Mouse (Mus musculus) adrenal gland, adult 8-10 months (tissue): Measurements from ENCODE around the gene Mknk1. TPM values are rescaled to one million over a fixed set of nuclear protein-coding genes. Genes with fewer than 3 reads are reported as not detected.

ENCODE experiments used
- DNase-seq: peaks from one replicate; pipeline ENCODE4 v3.0.0; 2022
- total RNA-seq, 4 experiments: library from RNA; stranded (reverse); gene quantifications; 2 replicates each; pipeline ENCODE4 v1.2.4; 2022

Gene Mknk1
- 10 to 100 TPM; 46.8 to 72.1 (median 57.8) TPM for total RNA-seq

DNA sequence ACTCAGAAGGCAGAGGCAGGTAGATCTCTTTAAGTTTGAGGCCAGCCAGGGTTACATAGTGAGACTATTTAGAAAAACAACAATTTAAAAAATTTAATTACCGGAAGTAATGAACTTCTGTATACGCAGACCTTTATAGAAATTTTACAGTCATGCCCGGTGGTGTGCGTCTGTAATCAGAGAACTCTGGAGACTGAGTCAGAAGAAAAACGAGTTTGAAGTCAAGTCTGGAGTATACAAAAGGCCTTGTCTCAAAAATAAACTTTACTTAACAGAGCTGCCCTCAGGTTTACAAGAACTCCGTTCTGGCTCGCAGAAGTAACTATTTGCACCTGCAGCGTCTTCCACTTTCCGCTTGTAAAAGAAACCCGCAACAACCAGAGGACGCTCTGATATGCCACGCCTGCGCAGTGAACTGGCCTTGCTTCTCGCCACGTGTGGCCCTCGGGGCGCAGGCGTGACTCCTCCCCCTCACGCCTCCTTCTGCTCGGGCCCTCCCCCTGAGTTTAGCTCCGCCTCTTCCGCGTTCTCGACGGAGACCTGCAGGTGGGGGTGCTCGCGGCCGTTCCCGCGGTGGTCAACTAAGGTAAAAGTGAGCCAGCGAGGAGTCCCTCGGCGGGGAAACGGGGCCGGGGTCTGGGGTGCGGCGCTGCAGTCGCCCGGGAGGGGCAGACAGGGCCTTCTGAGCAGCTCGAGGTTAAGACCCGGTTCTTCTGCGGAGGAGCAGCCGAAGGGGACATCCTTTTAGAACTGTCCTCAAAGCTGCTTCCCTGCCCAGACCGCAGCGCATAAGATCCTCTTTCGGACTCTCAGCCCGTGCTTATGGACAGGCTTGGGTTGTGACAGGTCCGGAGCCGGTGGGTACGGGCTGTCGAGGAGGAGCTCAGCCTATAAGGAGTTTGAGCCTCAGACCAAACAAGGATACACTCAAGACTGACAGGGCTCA, at the start of gene Mknk1:
Mknk1 (plus strand) TSS at position 503 of the 946 bp plus-strand sequence.
- DNase-seq = peak; percentile 91

DNA sequence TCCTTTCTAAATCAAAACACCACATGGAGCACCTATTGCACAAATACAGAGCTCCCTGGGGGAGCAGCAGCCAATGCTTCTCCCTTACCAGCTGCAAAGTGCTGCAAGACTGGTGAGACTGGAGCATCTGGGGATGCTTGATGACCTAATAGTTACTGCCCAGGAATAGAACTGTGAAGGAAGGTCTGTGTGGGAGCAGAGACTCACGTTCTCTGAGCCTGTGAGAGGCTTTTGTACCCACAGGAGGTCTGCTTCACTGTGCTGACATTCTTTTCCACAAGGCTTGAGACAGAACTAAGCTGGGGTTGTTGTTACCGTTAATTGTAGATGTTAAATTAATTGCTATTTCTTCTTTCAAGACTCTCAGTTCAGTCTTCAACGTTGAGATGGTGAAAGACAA, 48.1 kb upstream of the Mknk1 start:
- no peak for DNase-seq

DNA sequence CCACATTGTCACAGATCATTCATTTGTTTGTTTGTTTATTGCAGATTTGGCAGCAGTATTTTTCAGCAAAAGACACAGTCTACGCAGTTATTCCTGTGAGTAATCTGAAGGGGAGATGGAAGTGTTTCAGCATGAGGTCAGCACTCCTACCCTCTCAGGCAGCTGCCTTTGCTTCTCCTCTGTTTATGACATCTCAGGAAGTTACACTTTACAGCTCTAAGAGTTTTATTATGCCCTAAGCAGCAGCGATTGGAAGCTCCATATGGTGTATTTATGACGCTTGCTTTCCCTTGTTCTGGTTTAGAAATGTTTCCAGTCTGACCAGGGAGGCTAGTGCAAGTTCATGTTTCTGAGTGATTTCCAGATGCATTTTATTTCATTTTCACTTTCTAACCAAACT, 43.6 kb upstream of the Mknk1 start:
- DNase-seq = no peak

DNA sequence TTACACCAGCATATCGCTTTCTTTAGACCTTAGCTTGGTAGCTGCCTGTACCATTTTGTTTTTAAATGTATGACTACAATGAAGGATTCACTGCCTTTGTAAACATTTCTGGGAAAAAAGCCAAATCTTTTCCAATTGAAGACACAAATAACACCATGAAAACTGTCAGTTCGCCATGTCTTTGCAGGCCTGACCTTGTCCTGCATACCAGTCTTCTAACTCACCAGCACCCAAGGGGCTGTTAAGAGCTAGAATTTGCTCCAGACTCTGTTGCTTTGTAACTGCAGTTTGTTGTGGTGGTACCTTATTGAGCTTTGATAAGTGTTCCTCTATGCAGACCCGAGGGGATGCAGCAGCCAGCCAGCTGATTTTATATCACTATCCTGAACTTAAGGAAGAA, 39.0 kb upstream of the Mknk1 start:
- peak; percentile 64 for DNase-seq

DNA sequence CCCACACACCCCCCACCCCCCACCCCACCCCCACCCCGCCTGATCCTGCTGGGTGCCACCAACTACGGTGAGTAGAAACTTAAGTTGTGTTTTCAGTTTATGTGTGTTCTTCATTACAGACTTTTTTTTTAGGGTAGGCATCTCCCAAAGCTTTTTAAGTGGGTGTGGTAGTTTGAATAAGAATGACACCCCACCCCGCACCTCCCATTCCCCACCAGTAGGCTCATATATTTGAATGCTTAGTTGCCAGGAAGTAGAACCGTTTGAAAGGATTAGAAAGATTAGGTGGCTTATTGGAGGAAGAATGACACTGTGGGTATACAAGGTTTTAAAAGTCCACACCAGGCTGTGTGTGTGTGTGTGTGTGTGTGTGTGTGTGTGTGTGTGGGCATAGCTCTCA, 26.7 kb upstream of the Mknk1 start:
- DNase-seq = no peak

DNA sequence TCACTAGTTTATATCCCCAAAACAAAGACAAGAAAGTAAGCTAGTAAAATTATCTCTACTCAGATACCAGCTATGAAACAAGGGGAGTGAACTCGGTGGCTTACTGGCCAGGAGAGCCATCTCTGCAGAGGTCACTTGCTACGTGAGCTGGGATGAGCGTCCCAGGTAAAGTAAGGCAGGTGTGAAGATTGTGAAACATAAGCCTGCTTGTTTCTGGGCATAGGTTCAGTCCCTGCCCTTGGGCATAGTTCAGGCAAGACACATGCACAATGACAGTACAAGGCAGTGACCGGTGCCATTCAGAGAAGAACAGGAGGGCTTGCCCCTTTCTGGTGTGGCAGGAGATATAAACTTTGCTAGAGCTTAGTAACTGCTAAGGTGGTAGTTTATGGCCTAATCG, 23.4 kb upstream of the Mknk1 start:
- DNase-seq = no peak

DNA sequence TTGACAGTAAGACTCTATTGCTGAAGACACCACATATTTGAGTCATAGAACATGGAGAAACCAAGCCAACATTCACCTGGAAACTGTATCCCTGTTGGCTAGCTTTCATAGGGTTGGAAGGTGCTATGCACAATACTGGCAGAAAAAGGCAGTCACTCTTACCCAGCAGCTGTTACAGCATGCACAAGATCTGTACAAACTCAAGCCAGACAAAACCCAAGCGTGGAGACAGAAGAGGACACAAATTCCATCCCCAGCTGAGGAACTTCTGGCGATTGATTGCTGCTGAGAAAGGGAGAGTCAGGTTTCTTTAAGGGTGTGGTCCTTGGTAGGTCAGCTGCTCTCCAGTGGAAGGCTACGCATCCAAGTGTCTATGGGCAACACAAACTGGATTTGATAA, 18.8 kb upstream of the Mknk1 start:
- DNase-seq = no peak

DNA sequence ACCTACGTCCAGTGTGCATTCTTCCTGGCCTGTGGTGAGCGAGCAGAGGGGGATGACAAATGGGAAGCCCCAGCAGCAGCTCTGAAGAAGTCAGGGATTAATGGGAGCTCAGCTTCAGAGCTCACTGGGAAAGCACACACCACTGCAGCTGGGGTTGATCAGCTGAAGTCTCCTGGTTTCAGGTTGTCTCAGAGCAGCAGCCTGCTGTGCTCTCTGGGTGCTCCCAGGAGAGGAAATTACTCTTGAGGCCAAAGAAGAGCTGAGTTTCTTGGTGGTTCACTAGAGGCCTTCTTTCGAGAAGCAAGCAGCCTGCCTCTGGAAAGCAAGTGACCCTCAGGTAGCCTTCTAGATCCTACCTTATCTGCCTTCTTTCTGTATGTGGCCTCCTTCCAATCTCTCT, 18.1 kb upstream of the Mknk1 start:
- DNase-seq = no peak

DNA sequence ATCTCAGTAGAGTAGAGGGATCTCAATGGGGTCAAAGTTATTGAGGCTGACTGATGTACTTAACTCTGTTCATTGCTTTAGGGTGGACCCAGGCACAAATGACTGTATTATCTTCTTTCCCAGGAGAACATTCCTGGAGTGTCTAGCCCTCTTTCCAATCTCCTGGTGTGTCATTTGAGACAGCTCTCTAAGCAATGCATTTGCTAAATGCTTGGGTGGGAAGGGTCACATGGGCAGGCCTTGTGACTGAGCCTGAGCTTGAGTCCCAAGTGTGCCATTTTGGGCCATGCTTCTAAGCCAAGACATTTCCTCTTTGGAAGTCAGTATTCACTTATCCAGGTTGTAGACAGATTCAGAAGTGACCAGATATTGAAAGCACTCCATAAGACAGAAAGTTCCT, 17.6 kb upstream of the Mknk1 start:
- DNase-seq = no peak

DNA sequence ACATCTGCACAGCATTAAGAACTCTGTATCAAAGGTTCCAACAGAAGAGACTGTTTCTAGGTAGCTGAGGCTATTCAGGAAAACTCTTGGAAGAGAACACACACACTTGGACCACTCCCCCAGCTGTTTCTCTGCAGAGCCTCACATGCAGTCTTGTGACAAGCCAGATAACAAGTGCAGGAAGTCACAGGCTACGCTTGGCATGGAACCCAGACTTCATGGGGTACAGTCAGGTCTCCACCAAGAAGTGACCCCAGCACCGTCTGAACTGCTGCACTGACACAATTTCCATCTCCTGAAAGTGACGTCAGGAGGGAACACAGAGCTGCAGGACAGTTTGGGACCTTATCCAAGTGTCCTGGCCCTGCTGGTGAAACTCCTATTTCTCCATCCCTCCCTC, 17.1 kb upstream of the Mknk1 start:
- DNase-seq = no peak

DNA sequence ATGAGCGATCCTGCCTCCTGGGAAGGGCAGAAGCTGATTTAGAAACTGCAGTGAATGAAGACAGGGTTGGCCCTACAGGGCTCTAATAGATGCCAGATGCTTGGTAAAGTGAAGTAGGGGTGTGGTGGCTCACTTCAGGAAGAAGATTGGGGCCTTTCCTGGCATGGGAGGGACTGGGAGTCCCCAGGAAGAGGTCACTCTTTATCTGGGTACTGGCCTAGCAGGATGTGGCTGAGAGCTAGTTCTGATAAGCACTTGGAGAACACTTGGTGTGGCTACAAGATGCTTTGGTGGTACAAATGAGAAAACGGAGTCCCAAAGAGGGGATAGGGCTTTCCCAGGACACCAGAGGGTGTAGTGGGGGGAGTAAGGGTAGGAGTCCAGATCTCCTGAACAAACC, 14.8 kb upstream of the Mknk1 start:
- DNase-seq = no peak

DNA sequence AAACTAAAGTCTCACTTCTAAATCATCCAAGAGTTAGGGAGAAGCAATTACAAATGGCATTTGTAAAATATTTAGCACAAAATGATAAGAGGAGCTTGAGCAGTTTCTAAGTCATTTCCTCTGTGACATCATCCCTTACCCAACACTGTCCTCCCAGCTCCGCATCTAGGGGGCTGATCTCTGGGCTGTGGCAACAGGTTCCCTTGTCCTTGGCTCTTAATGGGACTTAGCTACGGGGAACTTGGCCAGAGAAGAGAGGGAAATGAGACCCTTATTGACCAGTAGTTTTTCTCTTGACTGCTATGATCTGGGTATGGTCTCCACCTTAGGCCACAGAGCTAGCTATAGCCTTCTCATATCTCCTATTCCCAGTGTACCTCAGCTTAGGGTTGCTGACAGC, 13.7 kb upstream of the Mknk1 start:
- DNase-seq = no peak

DNA sequence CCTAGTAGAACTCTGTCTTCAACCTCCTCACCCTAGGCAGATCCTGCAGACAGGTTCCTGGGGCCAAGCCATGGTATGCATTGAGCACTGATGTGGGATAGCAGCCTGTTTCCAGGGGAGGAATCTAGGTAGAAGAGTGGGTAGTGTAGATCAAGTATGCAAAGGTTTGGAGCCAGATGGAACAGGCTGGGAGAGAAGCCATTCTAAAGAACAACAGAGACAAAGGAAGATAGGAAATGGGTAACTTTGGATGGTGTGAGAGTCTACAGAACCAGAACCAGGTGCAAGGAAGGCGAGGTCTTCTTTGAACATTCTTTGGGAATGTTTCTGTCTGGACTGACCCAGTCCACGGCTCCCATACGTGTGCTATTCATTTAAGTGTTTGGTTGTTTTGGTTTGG, 11.9 kb upstream of the Mknk1 start:
- no peak for DNase-seq

DNA sequence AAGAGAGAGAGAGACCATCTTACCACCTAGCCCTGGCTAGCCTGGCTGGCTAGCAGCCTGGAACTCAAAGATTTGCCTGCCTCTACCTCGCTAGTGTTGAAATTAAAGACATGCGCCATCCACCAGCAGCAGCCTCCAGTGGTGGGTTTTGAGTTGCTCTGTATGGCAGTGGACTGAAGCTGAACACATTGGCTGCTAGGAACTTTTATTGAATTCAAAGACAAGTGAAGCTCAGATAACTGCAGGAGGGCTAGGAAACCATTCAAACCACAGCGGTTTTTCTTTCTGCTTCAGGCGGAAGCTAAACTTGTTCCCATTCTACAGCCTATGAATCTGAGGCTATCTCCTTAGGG, 11.5 kb upstream of the Mknk1 start:
- no peak for DNase-seq

DNA sequence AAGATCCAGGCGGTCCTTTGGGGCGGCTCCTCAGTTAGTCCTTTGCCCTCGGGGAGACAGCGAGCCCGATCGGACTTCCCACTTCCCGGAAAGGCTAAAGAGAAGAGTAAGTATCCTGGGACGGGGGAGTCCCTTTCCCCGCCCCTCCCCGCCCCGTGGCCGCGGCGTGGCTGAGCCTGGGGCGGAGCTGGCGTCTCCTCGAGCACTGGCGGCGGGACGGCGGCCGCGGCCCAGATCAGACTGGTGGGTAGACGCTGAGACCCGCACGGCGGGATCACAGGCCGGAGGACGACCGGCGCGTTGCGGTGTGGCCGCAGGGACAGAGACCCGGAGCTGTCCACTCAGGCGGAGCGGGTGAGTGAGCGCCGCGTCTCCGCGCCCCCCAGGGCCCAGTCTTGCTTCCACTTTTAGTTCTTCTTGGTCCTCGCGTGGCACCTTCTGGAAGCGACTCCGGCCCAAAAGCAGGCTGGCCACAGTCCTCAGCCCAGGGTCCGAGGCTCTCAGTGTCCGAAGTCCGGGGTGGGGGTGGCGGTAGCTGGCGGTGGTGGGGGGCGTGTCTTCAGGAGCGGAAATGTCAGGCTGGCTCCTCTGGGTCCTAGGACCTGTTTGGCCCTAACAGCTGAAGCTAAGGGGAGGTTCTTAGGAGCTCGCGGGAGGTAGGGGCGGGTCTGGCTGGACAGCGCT, 11.0 kb upstream of the Mknk1 start, which contains the start of gene Mob3c:
Mob3c (plus strand) TSS at position 205 of the 684 bp plus-strand sequence.
- peak; percentile 78 for DNase-seq

DNA sequence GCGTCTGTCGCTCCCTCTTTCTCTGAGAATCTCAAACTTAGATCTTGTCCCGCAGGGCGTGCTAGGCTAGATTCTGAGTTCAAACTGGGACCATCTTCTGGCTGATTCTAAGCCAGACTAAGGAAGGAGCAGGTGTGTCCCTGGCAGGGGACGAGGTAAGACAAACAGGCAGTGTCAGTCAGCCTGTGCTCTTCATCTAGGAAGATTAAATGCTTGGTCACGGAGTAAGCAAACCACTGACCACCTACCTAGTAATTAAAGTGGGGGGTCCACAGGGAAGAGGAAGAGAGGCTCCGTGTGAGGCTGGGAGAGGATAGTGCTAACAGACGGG, 10.5 kb upstream of the Mknk1 start:
- DNase-seq = no peak

DNA sequence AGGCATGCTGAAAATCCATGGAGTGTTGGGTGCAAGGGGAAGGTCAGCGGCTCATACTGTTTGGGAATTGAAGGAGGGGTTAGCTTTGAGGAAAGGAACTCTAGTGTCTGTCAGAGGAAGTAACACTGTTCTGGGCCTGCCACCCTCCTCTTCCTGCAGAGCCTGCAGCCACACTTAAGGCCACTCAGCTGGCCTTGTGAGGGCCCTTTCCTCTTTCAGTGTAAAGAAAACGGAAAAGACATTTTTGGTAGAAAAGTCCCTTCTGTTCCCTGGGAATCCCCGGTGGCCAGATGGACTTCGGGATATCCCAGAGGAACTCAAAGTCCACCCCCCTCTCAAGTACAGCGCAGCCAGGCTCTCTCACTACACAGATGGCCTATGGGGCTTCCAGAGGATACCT, 8.5 kb upstream of the Mknk1 start:
- no peak for DNase-seq

DNA sequence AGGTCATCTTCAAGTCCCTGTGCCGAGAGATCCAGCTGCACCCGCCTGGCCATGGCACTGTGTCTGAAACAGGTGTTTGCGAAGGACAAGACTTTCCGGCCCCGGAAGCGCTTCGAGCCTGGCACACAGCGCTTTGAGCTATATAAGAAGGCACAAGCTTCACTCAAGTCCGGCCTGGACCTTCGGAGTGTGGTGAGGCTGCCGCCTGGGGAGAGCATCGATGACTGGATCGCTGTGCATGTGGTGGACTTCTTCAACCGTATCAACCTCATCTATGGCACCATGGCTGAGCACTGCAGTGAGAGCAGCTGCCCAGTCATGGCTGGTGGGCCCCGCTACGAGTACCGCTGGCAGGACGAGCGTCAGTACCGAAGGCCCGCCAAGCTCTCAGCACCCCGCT, 7.8 kb upstream of the Mknk1 start:
- DNase-seq = no peak

DNA sequence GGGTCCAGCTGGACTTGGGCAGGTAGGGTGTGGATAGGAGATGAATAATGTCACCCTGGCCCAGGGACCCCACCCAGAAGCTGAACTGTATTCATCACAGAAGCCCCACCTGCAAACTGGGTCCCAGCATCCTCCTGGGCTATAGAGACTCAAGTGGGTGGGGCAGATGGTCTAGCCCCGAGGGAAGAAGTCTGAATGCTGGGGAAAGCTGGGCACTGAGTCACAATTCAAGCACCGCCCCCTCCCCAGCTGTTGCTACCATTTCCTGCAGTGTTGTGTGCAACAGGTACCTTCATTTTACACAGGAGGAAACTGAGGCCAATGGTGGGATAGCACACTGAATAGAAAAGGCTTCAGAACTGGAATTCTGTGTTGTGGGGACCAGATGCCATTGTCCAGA, 7.0 kb upstream of the Mknk1 start:
- DNase-seq = no peak

DNA sequence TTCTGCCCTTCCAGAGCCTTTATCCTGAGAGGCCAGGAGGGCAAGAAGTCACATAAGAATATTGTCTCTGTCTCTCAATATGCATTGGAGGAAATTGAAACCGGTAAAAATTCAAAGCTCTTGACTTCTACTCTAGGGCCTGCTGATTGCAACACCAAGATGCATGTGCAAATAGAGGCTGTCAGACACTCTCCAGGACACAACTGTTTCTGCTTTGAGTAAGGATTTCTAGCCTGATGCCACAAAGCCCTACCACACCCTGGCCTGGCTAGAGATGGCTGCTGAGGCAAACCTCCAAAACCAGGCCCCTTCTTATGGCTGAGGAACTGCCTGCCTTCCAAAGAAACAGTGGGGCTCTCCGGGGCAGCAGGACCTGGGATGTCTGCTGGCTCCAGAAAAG, 3.4 kb upstream of the Mknk1 start:
- no peak for DNase-seq

DNA sequence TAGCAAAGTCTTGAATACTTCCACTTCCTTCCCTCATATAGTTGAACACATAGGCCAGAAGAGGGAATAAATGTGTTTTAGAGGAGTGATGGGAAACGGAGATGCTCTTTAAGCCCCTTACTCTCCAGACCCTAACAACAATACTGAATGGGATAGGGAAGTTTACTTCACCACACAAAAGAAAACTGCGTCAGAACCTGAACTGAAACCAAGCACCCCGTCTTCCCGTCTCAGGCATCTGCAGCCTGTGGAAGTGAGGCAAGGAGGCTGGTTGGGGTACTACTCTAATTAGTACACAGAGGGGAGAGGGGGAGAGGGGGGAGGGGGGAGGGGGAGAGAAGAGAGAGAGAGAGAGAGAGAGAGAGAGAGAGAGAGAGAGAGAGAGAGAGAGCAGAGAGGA, 802 bp upstream of the Mknk1 start:
- DNase-seq = no peak

DNA sequence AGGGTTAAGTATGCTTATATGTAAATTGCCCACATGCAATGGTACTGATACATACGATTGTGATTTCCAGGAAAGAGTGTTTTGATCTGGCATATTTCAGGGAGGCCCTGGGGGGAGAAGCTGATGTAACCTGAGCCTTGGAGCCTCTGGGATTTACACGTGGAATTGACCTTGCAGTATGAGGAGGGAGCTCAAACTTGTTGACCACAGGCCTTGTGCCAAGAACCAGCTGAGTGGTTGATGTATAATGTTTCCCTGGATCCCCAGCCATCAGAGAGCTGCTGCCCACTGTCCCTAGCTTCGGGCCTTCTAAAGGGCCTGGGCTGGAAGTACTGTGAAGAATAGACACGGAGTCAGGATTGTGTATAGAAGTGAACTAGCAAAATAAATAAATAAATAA, 958 bp downstream of the Mknk1 start:
- DNase-seq = no peak

DNA sequence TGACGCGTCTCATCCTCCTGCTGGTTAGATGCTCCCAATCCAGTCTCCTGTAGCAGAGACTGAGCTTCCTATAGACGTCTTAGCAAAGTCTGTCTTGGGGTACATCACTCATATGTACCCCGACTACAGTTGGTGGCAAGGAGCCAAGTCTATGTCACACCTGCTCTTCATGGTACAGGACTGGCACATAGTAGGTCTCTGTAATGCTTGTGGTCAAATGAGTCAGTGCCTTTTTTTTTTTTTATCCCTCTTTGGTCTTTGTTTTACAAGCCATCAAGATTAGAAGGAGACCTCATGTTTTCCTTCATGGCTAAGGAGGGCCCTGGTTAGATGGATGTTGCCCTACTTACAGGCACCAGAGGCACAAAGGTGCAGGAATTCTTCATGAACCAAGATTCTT, 1.8 kb downstream of the Mknk1 start:
- DNase-seq = no peak

DNA sequence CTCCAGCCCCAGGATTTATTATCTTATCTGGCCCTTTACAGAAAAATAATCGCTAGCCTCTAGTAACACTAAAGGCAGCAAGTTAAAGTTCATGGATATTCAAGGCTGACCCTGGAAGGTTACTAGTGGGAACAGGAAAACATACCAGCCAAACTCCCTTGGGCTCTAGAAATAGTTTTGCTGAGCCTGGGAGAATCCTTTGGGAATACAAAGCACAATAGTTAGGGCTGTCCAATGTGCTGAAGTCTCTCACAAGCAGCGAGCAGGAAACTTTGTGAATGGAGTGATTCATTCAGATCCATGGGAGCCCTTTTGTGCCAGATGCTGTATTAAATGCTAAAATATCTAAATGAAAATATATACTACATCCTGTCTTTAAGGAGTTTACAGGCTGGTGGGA, 7.7 kb downstream of the Mknk1 start:
- no peak for DNase-seq
